Mouse (Mus musculus): ENCODE measurements around the gene Spata33.
"Not testable (repeated sequence)": the region's sequence is repeated elsewhere in the genome, so short reads cannot be mapped to it uniquely, and the experiment has no call there.

The Spata33 gene

DNA sequence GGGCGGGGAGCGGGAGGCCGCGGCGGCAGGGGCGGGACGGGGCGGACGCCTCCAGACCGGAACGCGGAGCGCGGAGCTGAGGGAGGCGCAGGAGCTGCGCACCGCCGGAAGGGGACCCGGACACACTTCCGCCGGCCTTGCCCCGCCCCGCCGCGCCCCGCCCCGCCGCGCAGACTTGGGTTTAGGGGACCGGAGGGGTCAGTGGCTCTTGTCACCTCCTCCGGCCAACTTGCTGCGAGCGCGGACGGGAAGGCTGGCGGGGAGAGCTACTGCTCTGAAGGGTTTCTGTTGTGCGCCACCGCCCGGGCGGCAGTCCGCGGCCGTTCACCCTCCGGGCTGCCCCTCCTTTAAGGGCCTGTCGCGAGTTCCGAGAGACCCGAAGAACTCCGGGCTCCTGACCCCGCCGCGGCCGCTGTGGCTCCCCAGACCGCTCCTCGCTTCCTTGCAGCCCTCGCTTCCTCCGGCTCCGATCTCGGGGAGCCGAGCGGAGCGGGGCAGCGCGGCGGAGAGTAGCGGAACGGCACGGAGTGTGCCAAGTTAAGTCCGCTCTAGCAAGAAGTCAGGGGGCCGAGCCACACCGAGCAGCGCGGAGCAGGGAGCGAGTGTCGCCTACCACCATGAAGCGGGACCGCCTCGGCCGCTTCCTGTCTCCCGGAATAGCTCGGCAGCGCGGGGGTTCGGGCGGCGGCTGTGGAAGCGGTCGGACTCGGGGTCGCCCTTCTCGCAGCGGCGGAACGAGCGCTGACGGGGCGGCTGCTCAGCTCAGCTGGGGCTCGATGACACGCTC, 41.7 kb downstream of the Spata33 start, which contains the start of the genes Zfp276 and Vps9d1:
Gene Zfp276, plus strand, starts transcription at position 97 of the 787 bp plus-strand sequence.
Gene Vps9d1, minus strand, starts transcription at position 250 of the 787 bp plus-strand sequence.
- in situ Hi-C loops (cut with MboI; ENCODE audit: low pct_unique_long_range_greater_than_20kb in 1 of 2, low sequenced_read_pairs in 2 of 2, unreplicated experiment in 1 of 2): no loop called here

DNA sequence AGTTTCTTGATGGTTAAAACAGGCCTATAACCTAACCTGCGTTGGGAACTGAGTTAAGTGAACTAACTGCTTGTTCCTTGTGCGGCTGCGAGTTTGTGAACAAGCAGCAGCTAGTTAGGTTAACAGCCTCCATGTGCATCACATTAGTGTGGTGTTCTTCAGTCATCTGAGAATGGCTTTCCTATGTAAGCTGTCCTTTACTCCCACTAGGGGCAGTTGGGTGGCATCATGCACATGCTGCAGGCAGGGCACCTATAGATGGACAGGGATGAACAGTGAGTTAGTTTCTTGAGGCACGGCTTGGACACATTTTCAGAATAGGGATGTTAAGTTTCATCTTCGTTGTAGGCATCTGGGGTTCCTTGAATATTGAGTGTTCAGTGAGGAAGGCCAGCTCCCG, 42.5 kb downstream of the Spata33 start:
- in situ Hi-C loops (cut with MboI; ENCODE audit: low pct_unique_long_range_greater_than_20kb in 1 of 2, low sequenced_read_pairs in 2 of 2, unreplicated experiment in 1 of 2): no loop called here

DNA sequence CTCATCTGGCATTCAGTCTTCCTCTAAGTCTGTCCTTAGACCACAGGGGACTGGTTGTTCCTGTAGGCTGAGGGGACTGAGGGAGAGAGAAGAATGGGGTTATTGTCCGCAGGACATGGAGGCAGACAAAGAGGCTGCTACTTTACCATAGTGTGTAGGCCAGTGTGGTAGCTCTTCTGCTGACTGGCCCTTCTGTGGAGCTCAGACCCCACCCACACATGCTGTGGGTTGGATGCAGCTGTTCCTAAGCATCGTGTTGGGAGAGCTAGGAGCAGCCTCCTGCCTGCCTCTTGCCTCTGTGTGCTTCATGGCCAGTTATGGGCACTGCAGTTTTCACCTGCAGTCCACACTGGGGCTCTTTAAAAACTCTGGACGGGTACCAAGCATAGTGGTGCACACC, 44.5 kb downstream of the Spata33 start:
- in situ Hi-C loops (cut with MboI; ENCODE audit: low pct_unique_long_range_greater_than_20kb in 1 of 2, low sequenced_read_pairs in 2 of 2, unreplicated experiment in 1 of 2): no loop called here

DNA sequence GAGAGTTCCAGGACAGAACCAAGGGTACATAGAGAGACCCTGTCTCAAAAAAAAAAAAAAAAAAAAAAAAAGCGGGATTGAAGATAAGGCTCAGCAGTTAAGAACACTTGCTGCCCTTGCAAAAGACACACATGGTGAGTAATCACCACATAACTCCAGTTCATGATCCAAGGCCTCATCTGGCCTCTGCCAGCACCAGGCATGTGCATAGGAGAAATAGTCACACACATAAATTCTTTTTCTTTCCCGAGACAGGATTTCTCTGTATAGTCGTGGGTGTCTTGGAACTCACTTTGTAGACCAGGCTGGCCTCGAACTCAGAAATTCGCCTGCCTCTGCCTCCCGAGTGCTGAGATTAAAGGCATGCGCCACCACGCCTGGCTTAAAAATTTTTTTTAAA, 45.0 kb downstream of the Spata33 start:
- in situ Hi-C loops (cut with MboI; ENCODE audit: low pct_unique_long_range_greater_than_20kb in 1 of 2, low sequenced_read_pairs in 2 of 2, unreplicated experiment in 1 of 2): not testable (repeated sequence)

DNA sequence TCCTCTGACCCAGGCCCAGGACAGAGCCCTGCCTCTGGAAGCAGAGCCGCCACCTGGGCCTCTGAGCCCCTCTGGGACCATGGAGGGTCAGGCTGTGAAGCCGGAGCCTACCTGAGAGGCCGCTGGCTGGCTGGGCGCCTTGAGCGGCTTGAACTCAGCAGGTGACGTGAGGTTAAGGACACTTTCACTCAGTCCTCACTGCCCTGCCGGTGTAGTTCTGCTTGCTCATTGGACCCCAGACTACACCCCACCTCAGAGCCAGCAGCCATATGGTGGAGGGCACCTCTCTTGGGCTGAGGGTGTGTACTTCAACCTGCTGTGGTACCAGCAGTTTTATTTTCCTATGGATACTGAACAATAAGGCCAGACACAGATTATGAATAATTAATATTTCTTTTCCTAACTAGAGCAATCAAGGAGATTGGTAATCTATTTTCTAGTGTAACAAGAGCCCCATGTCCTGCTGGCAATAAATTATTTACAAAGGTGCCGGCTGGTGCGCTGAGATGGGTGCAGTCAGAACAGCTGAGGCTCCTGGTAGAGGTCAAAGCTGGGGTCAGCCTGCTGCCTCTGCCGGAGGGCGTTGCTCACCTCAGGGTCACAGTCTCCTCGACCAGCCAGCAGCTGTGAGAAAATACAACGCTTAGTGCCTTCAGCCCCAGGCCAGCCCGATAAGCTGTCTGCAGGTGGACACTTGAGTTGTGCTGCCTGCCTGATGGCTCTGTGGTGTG, 55.5 kb downstream of the Spata33 start:
- in situ Hi-C loops (cut with MboI; ENCODE audit: low pct_unique_long_range_greater_than_20kb in 1 of 2, low sequenced_read_pairs in 2 of 2, unreplicated experiment in 1 of 2): no loop called here

DNA sequence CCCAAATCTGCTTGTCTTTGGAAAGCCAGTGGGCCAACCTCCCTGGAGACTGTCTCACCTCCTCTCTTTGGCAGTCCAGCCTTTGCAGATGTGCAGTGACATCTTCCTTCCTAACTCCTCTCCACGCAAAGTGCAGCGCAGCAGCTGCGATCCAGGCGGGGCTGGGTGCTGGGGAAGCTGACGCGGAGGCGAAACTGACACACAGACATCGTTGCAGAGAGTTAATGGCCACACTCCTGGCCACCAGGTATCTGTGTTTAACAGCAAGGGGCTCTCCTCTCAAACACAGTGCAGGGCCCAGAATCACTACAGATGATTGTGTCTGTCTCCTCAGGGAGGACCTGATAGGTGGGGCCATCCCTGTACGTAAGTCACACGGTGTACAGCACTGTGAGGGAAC, 58.5 kb downstream of the Spata33 start:
- in situ Hi-C loops (cut with MboI; ENCODE audit: low pct_unique_long_range_greater_than_20kb in 1 of 2, low sequenced_read_pairs in 2 of 2, unreplicated experiment in 1 of 2): no loop called here
